Mouse (Mus musculus): ENCODE data around the gene Ogg1.

The Ogg1 gene

DNA sequence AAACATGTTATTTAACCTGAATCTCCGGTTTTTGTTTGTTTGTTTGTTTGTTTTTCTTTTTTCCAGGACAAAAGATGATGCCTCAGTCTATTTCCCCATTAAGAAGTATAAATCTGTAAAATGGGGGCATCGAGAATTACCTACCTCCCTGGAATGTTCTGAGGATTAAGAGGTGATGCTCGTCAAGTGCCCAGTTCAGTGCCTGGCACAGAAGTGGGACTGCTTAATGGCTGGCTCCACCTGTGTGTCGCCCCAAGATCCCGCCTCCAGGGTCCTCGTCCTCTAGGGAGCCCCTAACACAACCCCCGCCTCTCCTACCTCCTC is 50.4 kb downstream of the Ogg1 start:
- DNase-seq: no peak

DNA sequence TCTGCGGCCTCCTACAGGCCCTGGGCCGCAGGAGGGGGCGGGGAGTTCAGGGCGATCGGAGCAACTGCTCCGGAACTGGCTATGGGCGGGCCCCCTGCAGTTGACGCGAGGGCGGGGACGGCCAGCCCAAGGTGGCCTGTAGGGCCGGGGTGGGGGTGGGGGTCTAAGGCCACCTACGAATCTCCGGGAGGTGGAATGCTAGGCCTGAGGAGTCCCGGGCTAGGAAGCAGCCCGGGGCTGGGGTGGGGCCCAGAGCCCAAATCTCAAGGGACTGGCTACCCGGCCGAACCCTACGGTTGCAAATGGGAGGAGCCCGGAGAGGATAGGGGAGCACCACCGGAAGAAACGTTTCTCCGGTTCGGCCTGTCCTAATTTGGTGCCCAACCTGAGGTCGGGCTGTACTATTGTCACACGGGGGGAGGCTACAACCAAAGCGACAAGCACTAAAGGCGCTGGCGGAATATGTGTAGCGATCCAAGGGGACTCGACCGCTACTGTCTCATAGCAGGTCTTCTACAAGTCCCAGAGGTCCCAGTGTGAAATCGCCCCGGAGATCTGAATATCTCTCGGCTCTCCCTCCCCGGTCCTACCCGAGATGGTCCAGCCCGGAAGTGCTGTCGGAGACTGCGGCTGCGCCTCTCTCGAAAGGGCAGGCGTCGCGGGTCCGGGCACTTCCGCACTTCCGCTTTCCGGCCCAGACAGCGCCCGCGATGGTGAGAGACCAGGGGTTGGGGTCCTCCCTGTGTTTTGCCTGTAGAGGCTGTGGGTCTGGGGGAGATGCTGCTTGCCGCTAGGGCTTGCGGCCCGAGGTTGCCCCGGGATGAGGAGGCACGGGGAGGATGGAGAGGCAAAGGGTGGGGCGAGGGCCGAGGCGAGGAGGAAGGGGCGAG is 51.0 kb downstream of the Ogg1 start, which contains the start of the genes Tada3 and Arpc4:
Gene Tada3 (minus strand): TSS at position 388 of the 890 bp plus-strand sequence.
Gene Arpc4 (plus strand): TSS at position 620 of the 890 bp plus-strand sequence.
- DNase-seq: peak; percentile 95

DNA sequence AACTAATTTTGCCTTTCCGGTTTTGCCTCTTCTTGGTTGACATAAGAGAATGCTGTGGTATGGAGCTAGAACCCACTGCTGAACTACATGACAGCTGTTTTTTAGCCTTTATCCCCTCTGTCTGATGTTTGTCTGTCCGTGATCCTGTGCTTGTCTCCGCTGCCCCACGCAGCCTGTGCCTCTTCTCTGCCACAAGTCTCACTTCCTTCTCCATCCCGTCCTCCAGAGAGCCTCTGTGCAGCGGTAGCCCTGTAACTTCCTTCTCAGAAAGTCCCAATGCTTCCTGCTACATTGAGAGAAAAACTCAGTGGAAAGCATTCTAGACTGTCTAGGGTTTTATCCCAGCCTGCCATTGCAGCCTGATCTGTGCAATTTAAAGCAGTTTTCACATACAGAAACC is 52.5 kb downstream of the Ogg1 start:
- DNase-seq: no peak

DNA sequence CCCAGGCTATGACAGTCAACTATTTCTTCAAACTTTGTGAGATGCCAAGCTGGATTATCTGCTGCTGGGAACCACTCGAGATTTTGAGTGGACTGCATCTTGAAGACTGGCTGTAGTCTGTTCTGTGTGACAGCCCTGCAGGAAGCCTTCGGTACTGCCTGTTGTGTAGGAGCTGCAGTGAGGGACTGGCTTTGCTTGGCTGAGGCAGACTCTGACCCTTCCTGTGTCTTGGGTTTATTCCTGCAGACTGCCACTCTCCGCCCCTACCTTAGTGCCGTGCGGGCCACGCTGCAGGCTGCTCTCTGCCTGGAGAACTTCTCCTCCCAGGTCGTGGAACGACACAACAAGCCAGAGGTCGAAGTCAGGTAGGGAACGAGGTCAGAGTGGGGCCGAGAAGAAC is 53.7 kb downstream of the Ogg1 start:
- DNase-seq: peak; percentile 54

DNA sequence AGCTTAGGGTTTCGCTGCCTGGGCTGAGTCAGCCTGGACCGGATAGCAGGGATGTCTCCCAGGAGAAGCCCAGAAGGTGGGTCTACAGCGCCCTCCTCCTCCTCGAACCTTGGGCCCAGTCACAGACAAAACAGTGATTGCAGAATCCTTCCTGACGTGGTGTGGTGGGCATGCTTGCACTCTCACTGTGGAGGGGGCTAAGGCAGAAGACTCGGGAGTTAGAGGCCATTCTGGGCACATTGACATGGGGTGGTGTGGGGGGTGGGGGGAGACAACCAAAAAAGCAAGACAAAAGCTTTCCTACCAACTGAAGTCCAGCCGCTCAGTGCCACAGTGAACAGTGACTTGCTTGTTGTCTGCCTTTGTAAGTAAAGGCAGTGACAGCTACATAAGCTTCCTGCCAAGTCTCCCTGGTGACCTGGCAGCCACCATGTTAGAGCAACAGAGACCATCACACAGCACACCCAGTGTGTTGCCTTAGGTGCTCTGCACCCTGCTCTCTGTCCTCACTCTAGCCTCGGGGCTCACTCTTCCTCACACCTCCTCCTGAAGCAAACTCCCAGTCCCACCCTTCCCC is 57.7 kb downstream of the Ogg1 start:
- no peak for DNase-seq
